Mouse (Mus musculus): ENCODE data around the gene Nectin2. TPM values are rescaled to one million over a fixed set of nuclear protein-coding genes. Genes with fewer than 3 reads are reported as not detected.
A peak's percentile ranks its signal among the peaks of the same experiment; 100 is the strongest.

Nectin2 gene
- polyA plus RNA-seq, 1 experiment: 12.7 TPM

DNA sequence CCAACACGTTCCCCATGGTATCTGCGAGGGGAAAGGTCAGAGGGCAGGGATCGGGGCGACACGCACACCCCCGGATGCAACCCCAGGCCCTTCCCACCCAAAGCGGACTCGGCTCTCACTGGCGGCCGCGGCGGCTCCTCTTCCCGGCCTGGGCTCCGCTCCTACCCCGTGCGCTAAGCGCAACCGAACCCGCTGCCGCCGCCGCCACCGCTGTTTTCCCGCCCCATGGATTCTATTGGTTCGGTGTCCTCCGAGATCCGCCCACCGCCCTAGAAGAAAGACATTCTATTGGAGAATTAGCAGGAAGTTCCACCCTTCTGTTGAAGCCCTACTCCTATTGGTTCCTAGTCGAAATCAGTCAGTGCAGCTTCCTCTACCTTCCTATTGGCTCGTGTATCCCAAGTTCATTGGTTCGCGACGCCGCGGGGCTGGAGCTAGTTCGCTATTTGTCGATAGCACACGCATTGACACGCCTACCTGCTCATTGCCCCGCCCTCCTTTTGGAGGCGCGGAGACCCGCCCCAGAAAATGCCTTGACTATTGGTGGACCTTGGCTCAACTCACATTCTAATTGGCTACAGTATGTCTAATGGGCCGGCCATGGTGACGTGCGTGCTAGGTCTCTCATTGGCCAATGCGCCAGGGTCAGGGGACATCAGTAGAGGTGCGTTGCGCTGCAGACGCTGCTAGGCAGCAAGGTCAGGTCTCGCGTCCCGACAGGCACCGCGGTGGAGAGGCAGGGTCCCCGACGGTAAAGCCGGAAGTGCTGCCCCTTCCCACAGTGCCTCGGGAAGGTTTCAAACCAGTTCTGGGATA, 34.8 kb downstream of the Nectin2 start, which contains the start of gene Tomm40:
Gene Tomm40 (minus strand): TSS at position 200 of the 816 bp plus-strand sequence.
- peak within 1 kb of the TSS; percentile 97 for H3K4me3 ChIP-seq (ENCODE audit: insufficient read depth, low read length)
- TF ChIP-seq CTCF (IDR thresholded peaks at IDR 0.05; ENCODE audit: low read depth, low read length) (no peak), POLR2A (IDR thresholded peaks at IDR 0.05; ENCODE audit: borderline replicate concordance, low read depth, low read length) (no peak)
- H3K27ac ChIP-seq (ENCODE audit: insufficient read depth, low read depth, low read length): peak within 1 kb of the TSS; percentile 72
- H3K4me1 ChIP-seq (ENCODE audit: control insufficient read depth, insufficient read depth, low read length): peaks cover 15% of the 10 kb centered on the region

DNA sequence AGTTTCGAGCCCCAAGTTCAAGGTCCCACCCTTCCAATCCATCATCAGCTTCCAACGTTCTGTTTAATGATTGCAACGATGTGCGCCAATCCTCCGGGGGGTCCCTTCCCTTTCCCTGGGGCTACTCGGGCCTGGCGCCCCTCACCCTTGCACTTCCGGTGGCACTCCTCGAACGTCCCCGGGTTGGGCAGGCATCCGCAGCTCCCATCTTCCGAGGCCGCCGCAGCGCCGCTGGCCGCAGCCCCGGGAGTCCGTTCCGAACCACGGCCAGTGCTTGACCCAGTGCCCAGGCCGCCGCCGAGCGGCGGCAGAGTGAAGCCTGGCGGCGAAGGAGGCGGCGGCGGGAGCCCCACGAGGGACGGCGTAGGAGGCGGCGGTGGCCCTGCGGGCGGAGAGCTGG, 35.4 kb downstream of the Nectin2 start:
- Histone ChIP-seq H3K4me1 (ENCODE audit: control insufficient read depth, insufficient read depth, low read length) (peaks cover 15% of the 10 kb centered on the region), H3K4me3 (ENCODE audit: insufficient read depth, low read length) (peak overlapping the region; percentile 97), H3K27ac (ENCODE audit: insufficient read depth, low read depth, low read length) (peak overlapping the region; percentile 62)
- TF ChIP-seq POLR2A (IDR thresholded peaks at IDR 0.05; ENCODE audit: borderline replicate concordance, low read depth, low read length) (no peak), CTCF (IDR thresholded peaks at IDR 0.05; ENCODE audit: low read depth, low read length) (no peak)

GRCm38 (mm10) chr7:19713598-19713997, 36.7 kb downstream of the Nectin2 start:
- peaks cover 13% of the 10 kb centered on the region for H3K4me1 ChIP-seq (ENCODE audit: control insufficient read depth, insufficient read depth, low read length)
- no peak for TF ChIP-seq POLR2A (IDR thresholded peaks at IDR 0.05; ENCODE audit: borderline replicate concordance, low read depth, low read length)
- no peak for TF ChIP-seq CTCF (IDR thresholded peaks at IDR 0.05; ENCODE audit: low read depth, low read length)

DNA sequence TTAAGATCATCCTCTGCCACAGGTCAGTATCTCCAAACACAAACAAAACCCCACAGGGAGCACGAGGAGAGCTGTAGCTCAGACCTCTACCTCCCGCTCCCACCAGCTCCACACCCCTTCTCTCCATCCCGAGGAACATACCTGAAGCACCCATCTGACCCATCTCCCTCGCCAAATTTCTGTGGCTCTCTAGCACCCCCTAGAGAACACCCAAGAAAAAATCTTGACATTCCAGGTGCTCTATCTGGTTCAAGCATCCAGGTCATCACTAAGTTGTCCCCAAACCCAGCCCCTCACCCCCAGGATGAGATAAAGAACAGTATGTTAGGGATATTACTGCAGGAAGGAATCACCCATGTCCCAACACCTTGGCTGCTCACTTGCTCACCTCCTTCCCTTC, 37.1 kb downstream of the Nectin2 start:
- H3K27ac ChIP-seq (ENCODE audit: insufficient read depth, low read depth, low read length): no peak overlapping the region
- peak; percentile 60 for TF ChIP-seq CTCF (IDR thresholded peaks at IDR 0.05; ENCODE audit: low read depth, low read length)
- no peak for TF ChIP-seq POLR2A (IDR thresholded peaks at IDR 0.05; ENCODE audit: borderline replicate concordance, low read depth, low read length)
- H3K4me3 ChIP-seq (ENCODE audit: insufficient read depth, low read length): no peak overlapping the region
- H3K4me1 ChIP-seq (ENCODE audit: control insufficient read depth, insufficient read depth, low read length): peaks cover 11% of the 10 kb centered on the region

More at GRCm38 (mm10) chr7:19713598-19713997, 36.7 kb downstream of the Nectin2 start:
- no peak overlapping the region for H3K27ac ChIP-seq (ENCODE audit: insufficient read depth, low read depth, low read length)
- no peak overlapping the region for H3K4me3 ChIP-seq (ENCODE audit: insufficient read depth, low read length)

- Histone ChIP-seq H3K4me3 (ENCODE audit: insufficient read depth, low read length) (no peak overlapping the region), H3K4me1 (ENCODE audit: control insufficient read depth, insufficient read depth, low read length) (peaks cover 11% of the 10 kb centered on the region), H3K27ac (ENCODE audit: insufficient read depth, low read depth, low read length) (no peak overlapping the region)
- TF ChIP-seq CTCF (IDR thresholded peaks at IDR 0.05; ENCODE audit: low read depth, low read length): peak; percentile 26; the same call in 1 of the 2 replicates
- no peak for TF ChIP-seq POLR2A (IDR thresholded peaks at IDR 0.05; ENCODE audit: borderline replicate concordance, low read depth, low read length)
These were observed 37.9 kb downstream of the Nectin2 start for GRCm38 (mm10) chr7:19712414-19712813.

- Histone ChIP-seq H3K27ac (ENCODE audit: insufficient read depth, low read depth, low read length) (no peak overlapping the region), H3K4me3 (ENCODE audit: insufficient read depth, low read length) (no peak overlapping the region), H3K4me1 (ENCODE audit: control insufficient read depth, insufficient read depth, low read length) (peaks cover 6% of the 10 kb centered on the region; the same call in 1 of the 2 replicates)
- TF ChIP-seq POLR2A (IDR thresholded peaks at IDR 0.05; ENCODE audit: borderline replicate concordance, low read depth, low read length): no peak
These were observed 39.6 kb downstream of the Nectin2 start for GRCm38 (mm10) chr7:19710650-19711049.

DNA sequence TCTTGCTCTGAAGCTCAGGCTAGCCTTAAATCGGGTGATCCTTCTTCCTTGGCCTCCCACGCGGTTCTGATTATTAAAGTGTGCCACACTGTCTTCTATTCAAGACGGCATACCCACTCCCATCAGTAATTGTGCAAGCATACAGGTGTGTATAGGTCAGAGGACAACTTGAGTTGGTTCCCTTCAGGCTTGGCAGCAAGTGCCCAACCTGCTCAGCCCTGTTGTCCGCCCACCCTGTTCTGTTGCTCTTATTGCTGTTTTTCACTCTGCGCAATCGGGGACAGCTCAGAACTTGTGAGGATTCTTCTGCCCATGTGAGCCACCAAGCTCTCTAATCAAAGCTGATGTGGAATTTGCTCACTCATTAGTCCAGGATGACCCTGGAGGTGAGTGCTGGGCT, 45.0 kb downstream of the Nectin2 start:
- TF ChIP-seq CTCF (IDR thresholded peaks at IDR 0.05; ENCODE audit: low read depth, low read length) (no peak), POLR2A (IDR thresholded peaks at IDR 0.05; ENCODE audit: borderline replicate concordance, low read depth, low read length) (no peak)
- Histone ChIP-seq H3K4me1 (ENCODE audit: control insufficient read depth, insufficient read depth, low read length) (peaks cover 7% of the 10 kb centered on the region), H3K27ac (ENCODE audit: insufficient read depth, low read depth, low read length) (no peak overlapping the region), H3K4me3 (ENCODE audit: insufficient read depth, low read length) (no peak overlapping the region)

DNA sequence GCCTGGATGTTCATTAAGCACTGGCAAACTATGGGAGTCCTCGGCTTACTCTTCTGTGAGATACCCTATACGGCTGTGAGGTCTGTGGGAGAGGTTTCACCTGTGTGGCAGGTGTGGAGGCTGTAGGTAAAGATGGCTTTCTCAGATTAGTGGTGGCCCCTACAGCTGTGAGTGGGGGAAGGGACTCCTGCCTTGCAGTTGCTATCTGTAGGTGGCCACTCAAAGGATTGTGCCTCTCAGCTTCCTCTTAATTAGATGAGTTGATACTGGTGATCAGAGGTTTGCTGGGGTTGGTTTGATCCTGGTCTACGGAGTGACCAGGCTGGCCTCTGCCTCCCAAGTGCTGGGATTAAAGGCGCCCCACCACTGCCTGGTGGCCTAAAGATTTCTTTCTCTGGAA, 45.8 kb downstream of the Nectin2 start:
- TF ChIP-seq POLR2A (IDR thresholded peaks at IDR 0.05; ENCODE audit: borderline replicate concordance, low read depth, low read length) (no peak), CTCF (IDR thresholded peaks at IDR 0.05; ENCODE audit: low read depth, low read length) (no peak)
- Histone ChIP-seq H3K27ac (ENCODE audit: insufficient read depth, low read depth, low read length) (no peak overlapping the region), H3K4me3 (ENCODE audit: insufficient read depth, low read length) (no peak overlapping the region), H3K4me1 (ENCODE audit: control insufficient read depth, insufficient read depth, low read length) (peaks cover 13% of the 10 kb centered on the region)

DNA sequence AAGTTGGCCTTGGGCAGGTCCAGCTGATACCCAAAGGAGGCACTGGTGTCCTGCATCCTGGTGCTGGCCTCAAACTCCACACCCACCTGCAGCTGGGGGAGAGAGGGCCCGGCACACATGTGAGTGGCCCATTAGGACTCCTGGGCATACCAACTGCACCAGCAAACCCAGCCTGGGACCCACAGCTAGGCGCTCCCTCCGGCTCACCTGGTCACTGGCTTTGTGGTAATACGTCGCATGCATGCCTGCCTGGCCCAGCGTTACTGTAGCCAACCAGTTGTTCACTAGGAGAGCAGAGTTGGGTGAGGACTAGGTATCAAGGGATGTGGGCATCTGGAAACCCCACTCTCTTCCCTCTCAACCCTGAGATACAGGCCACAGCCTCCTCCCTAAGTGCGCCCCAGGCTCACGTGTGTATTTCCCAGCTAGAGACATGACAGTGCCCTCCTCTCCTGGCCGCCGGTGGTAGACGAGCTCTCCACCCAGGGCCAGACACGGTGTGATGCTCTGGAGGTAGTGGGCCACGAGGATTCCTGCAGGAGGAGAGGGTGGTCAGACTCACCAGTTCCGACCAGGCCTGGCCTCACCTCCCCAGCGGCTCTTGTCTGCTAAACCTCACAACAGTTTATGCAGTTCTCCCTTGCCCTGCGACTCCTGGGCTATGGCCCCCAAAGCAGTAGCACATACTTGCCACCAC, 47.3 kb downstream of the Nectin2 start:
- Histone ChIP-seq H3K27ac (ENCODE audit: insufficient read depth, low read depth, low read length) (no peak overlapping the region), H3K4me1 (ENCODE audit: control insufficient read depth, insufficient read depth, low read length) (peaks cover 16% of the 10 kb centered on the region)
- TF ChIP-seq CTCF (IDR thresholded peaks at IDR 0.05; ENCODE audit: low read depth, low read length) (no peak), POLR2A (IDR thresholded peaks at IDR 0.05; ENCODE audit: borderline replicate concordance, low read depth, low read length) (no peak)

More for the DNA sequence above, 47.3 kb downstream of the Nectin2 start:
- H3K4me3 ChIP-seq (ENCODE audit: insufficient read depth, low read length): no peak overlapping the region
